Mouse (Mus musculus) small intestine, adult 2 months (tissue): ENCODE data around the gene Snx30.

ENCODE experiments used
- CTCF ChIP-seq: fragments of 200-500 bp; IDR thresholded peaks from 2 replicates; pipeline ENCODE4 v1.5.1; 2012; ENCODE audit warnings: low read depth, mild to moderate bottlenecking, control low read depth, inconsistent platforms, low read length, moderate library complexity, mixed read lengths; ENCODE audit not compliant: insufficient replicate concordance, insufficient read length; ENCODE audit errors: extremely low read depth
- POLR2A ChIP-seq: fragments of 200-500 bp; IDR thresholded peaks from 2 replicates; pipeline ENCODE4 v1.6.1; 2012; ENCODE audit warnings: low read depth, mild to moderate bottlenecking, control low read depth, inconsistent platforms, low read length, moderate library complexity

DNA sequence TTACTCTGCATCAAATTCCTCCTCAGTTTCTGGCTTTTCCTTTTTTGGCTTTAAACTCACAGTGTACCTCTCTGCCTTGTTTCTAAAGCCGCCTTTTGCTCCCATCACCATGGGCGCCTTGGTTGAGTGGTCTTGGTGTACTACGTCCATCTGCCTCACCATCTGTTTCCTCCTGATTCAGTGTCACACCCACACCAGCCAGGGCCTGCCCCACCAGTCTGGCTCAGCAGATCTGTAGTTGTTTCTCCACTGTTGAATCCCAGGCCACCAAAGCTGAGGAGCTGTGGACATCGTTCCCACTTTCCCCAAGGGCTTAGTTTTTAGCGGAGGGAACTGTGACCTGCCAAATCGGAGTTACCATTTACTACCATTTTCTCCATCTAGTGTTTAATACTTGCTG is 20.0 kb downstream of the Snx30 start:
- TF ChIP-seq POLR2A (no peak), CTCF (no peak)
